8 mouse cellular contexts compared by ENCODE assay signal in the genomic region with DNA sequence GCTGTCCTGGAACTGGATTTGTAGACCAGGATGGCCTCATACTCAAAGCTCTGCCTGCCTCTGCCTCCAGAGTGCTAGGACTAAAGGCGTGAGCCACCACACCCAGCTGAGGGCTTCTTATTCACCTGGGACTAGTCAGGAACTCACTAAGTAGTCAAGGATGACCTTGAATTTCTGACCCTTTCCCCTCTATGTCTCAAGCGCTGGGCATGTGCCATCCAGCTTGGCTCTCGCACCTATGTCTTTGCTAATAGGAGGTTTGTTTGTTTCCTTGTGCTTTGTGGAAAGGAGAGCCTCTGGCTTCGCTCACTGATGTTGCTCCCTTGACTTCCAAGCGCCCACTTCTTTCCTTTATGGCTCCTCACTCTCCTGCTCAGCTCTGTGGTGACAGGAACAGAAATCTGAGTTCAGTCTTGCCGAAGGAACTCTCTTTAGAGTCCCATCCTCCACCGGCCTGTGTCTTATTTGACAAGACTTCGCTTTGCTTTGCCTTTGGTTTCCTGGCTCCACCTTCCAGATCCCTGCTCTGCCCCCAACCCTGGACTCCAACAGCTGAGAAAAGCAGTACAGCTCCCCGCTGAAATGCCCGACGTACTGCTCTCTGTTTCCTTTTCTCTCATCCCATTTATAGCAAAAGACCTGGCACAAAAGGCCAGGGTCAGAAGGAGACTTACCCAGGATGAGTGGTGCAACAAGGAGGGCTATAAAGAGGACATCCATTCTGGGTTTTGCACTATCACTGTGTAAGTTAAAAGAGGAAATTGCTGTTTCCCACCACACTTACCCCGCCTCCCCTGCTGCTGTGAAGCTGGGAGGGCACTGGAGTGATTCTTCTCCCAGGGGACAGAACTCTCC. TPM values are rescaled to one million over a fixed set of nuclear protein-coding genes. Genes with fewer than 3 reads are reported as not detected.
DNase-seq lines count a peak whose midpoint lies in the region; ATAC-seq and TF ChIP-seq lines count a peak whose summit lies in the region.

TSS of gene BC028528 (minus strand) at position 795 of the 855 bp plus-strand sequence.

- no peaks in the 10 kb centered on the region for H3K9me3 ChIP-seq in heart, embryonic 12.5 days (replicated peaks)
- H3K9me3 ChIP-seq in limb, embryonic 11.5 days (ENCODE audit: control insufficient read depth, low read length) = no peaks in the 10 kb centered on the region
- H3K9me3 ChIP-seq in midbrain, embryonic 10.5 days (replicated peaks) = no peaks in the 10 kb centered on the region

- 16% methylated on average over 12 of the region's 12 CpGs for WGBS in heart, embryonic 12.5 days
- WGBS in limb, embryonic 11.5 days = 26% methylated on average over 12 of the region's 12 CpGs
- 26% methylated on average over 12 of the region's 12 CpGs for WGBS in midbrain, embryonic 10.5 days

- TF ChIP-seq CTCF in cortical plate, adult 2 months (IDR thresholded peaks at IDR 0.05; ENCODE audit: extremely low read depth, insufficient read depth, low read length) = no peak

- H3K36me3 ChIP-seq in heart, embryonic 12.5 days = peaks cover 20% of the 10 kb centered on the region
- H3K36me3 ChIP-seq in limb, embryonic 11.5 days (ENCODE audit: control insufficient read depth, insufficient read depth, low read length) = no peaks in the 10 kb centered on the region
- H3K36me3 ChIP-seq in midbrain, embryonic 10.5 days = peaks cover 7% of the 10 kb centered on the region

- H3K4me1 ChIP-seq in cortical plate, adult 2 months (ENCODE audit: control insufficient read depth, insufficient read depth, low read length) = 0 out of 2 replicates have a peak, but pooled peaks cover 3% of the 10 kb centered on the region
- H3K4me1 ChIP-seq in heart, embryonic 12.5 days (replicated peaks) = peaks cover 36% of the 10 kb centered on the region
- peaks cover 15% of the 10 kb centered on the region; the same call in 1 of the 2 replicates for H3K4me1 ChIP-seq in limb, embryonic 11.5 days (ENCODE audit: control insufficient read depth, insufficient read depth, low read length)
- H3K4me1 ChIP-seq in midbrain, embryonic 10.5 days = peaks cover 41% of the 10 kb centered on the region

- H3K4me3 ChIP-seq in cortical plate, adult 2 months (ENCODE audit: insufficient read depth, low read length) = peak within 1 kb of the TSS; percentile 8
- H3K4me3 ChIP-seq in heart, embryonic 12.5 days = peak within 1 kb of the TSS; percentile 38
- no peak within 1 kb of the TSS for H3K4me3 ChIP-seq in limb, embryonic 11.5 days (ENCODE audit: low read depth, low read length)
- peak within 1 kb of the TSS; percentile 16 for H3K4me3 ChIP-seq in midbrain, embryonic 10.5 days

- intact Hi-C loops in left cerebral cortex, postnatal 25 days (cut with DNase I) = no loop called here

- no peaks in the 10 kb centered on the region for H3K27me3 ChIP-seq in heart, embryonic 12.5 days (replicated peaks)
- H3K27me3 ChIP-seq in limb, embryonic 11.5 days (ENCODE audit: control insufficient read depth, insufficient read depth, low read length) = no peaks in the 10 kb centered on the region
- peaks cover 5% of the 10 kb centered on the region; the same call in 1 of the 2 replicates for H3K27me3 ChIP-seq in midbrain, embryonic 10.5 days (ENCODE audit: low read depth, poor library complexity, severe bottlenecking)

- H3K9ac ChIP-seq in heart, embryonic 12.5 days = peak within 1 kb of the TSS; percentile 63
- H3K9ac ChIP-seq in limb, embryonic 11.5 days (ENCODE audit: low read length) = peak within 1 kb of the TSS; percentile 35; the same call in 1 of the 2 replicates

- no peak for TF ChIP-seq POLR2A in cortical plate, adult 2 months (IDR thresholded peaks at IDR 0.05; ENCODE audit: extremely low read depth, insufficient read depth, low read length)

- peak within 1 kb of the TSS; percentile 68 for H3K4me2 ChIP-seq in heart, embryonic 12.5 days
- H3K4me2 ChIP-seq in limb, embryonic 11.5 days (ENCODE audit: low read depth, severe bottlenecking) = peak within 1 kb of the TSS; percentile 29; the same call in 1 of the 2 replicates

- peak within 1 kb of the TSS; percentile 90 for H3K27ac ChIP-seq in cortical plate, adult 2 months (ENCODE audit: insufficient read depth, low read length)
- H3K27ac ChIP-seq in heart, embryonic 12.5 days (ENCODE audit: poor library complexity, severe bottlenecking) = peak within 1 kb of the TSS; percentile 90
- 0 out of 2 replicates have a peak within 1 kb of the TSS, but pooled peaks have one; percentile 30 for H3K27ac ChIP-seq in limb, embryonic 11.5 days (replicated peaks; ENCODE audit: low read depth, low read length)
- peak within 1 kb of the TSS; percentile 53 for H3K27ac ChIP-seq in midbrain, embryonic 10.5 days (replicated peaks)

- DNase-seq in kidney, adult 8-10 months = peak; percentile 14 to 32
- no peak for DNase-seq in kidney, adult 9 months
- no peak for DNase-seq in limb, embryonic 11.5 days (ENCODE audit: low spot score)
- DNase-seq in midbrain, embryonic 10.5 days (ENCODE audit: low spot score) = no peak
- DNase-seq in cerebellum, adult 8-10 months = no peak
- DNase-seq in left cerebral cortex, postnatal 25 days (ENCODE audit: low spot score in 2 of 2) = no peak

- ATAC-seq in heart, embryonic 12.5 days (ENCODE audit: insufficient number of reproducible peaks, low FRiP score) = 0 out of 2 replicates have a peak, but pooled peaks have one; percentile 44
- no peak for ATAC-seq in limb, embryonic 11.5 days (ENCODE audit: insufficient number of reproducible peaks, low FRiP score, low TSS enrichment, low read depth)

RNA-seq across cellular contexts. Expression of gene BC028528, which starts in this region (rescaled TPM):
- 14.2 and 15.6 TPM in 2 replicates for polyA plus RNA-seq in cortical plate, adult 2 months (2012; rRNA removed)
- 26.1 and 26.3 TPM in 2 replicates for polyA plus RNA-seq in heart, embryonic 12.5 days (2016; fragmentation: Nextera tagmentation; extraction: Ambion mirVana)
- polyA plus RNA-seq in limb, embryonic 11.5 days (2014; fragmentation: Nextera tagmentation; extraction: Ambion mirVana) = 6.7 and 7.5 TPM in 2 replicates
- 8.1 and 9.6 TPM in 2 replicates for polyA plus RNA-seq in midbrain, embryonic 10.5 days (2016; fragmentation: Nextera tagmentation; extraction: Ambion mirVana)
- total RNA-seq in left cerebral cortex, postnatal 25 days (2021) = 1 to 10 TPM; 4.5 to 5.8 TPM

Comparison
In these comparisons a context has a peak if more than half of its experiments do, and no peak if none do; other contexts are left out.
1. DNase-seq: peak in kidney, adult 8-10 months (2 of 2); none in kidney, adult 9 months (single experiment), limb, embryonic 11.5 days (single experiment), midbrain, embryonic 10.5 days (single experiment), cerebellum, adult 8-10 months (single experiment) and left cerebral cortex, postnatal 25 days (0 of 2).
2. H3K27ac ChIP-seq: peak in every context shown above with its lines; median percentile 90 in cortical plate, adult 2 months; 90 in heart, embryonic 12.5 days; 53 in midbrain, embryonic 10.5 days; 30 in limb, embryonic 11.5 days.